ENCODE assay signal across 19 mouse cellular contexts in the genomic region with DNA sequence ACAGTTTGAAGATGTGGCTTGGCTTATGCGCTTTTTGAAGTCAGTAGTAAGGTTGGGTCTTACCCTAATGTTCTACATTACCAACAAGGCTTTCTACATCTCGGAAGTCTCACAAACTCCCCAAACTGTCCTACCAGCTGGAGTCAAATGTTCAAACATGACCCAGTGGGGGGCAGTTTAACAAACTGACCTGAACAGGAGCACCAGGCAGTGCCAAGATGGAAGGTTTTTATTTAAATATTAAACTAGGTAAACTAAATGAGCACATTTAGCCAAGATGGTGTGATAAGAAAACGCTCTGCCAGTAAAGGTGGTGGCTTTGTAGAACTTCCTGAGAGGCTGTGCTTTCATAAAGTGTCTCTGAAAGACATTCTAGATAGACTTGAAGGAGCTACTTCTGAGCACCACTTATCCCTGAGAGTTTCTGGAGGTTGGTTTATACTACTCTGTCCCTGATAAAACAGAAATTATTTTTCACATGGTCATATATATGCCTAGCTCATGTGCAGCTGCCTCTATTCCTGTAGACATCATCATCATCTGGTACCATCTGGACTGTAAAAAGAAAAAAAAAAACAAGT.
DNase-seq lines count a peak whose midpoint lies in the region; ATAC-seq and TF ChIP-seq lines count a peak whose summit lies in the region.
"Had no signal": no experiment of that assay in that cellular context is flagged by ENCODE, and none has a peak within 500 bp of the region (broad histone marks: within the 10 kb centered on the region; RNA-seq: fewer than 3 reads in every experiment).

No protein-coding gene starts in this region.

- 67% methylated on average over 3 of the region's 3 CpGs for WGBS in lung, embryonic 14.5 days

- H3K27ac ChIP-seq in lung, embryonic 14.5 days (ENCODE audit: low read depth), result no peak overlapping the region
- H3K27ac ChIP-seq: embryonic facial prominence, embryonic 12.5 days; forebrain, embryonic 15.5 days; heart, embryonic 10.5 days; hindbrain, embryonic 12.5 days had no signal

- no peaks in the 10 kb centered on the region for H3K27me3 ChIP-seq in lung, embryonic 14.5 days (ENCODE audit: insufficient read depth, low read length)
- H3K27me3 ChIP-seq: embryonic facial prominence, embryonic 12.5 days; forebrain, embryonic 15.5 days; hindbrain, embryonic 12.5 days had no signal

- H3K9ac ChIP-seq in lung, embryonic 14.5 days, result no peak overlapping the region
- H3K9ac ChIP-seq: embryonic facial prominence, embryonic 12.5 days; forebrain, embryonic 15.5 days; hindbrain, embryonic 12.5 days had no signal

- TF ChIP-seq CTCF in lung, embryonic 14.5 days (IDR thresholded peaks at IDR 0.05; ENCODE audit: low read depth), result no peak

- no peaks in the 10 kb centered on the region for H3K9me3 ChIP-seq in lung, embryonic 14.5 days (ENCODE audit: low read depth, low read length)
- H3K9me3 ChIP-seq: embryonic facial prominence, embryonic 12.5 days; forebrain, embryonic 15.5 days; heart, embryonic 10.5 days; hindbrain, embryonic 12.5 days had no signal

- DNase-seq in lung, embryonic 14.5 days, result peak; percentile 34
- DNase-seq in lung, postnatal 10 days, result no peak
- DNase-seq in CD4-positive, CD25-positive, alpha-beta regulatory T cell, adult 2 months (ENCODE audit: low read depth, low spot score), result peak; percentile 49
- DNase-seq in induced T-regulatory cell, adult 2 months (ENCODE audit: low read depth), result peak; percentile 39
- peak; percentile 58 for DNase-seq in lung, postnatal 36 days
- DNase-seq in urinary bladder, adult 18-20 months (ENCODE audit: low spot score in 2 of 2), result no peak
- DNase-seq in urinary bladder, adult 2 months (ENCODE audit: low spot score), result no peak
- DNase-seq: adrenal gland, adult 8-10 months; cerebellum, adult 11 months; cerebellum, adult 8-10 months; cerebellum, postnatal 14 days; gastrocnemius, postnatal 36 days; heart, adult 18-20 months; heart, postnatal 10 days; heart, postnatal 4 days had no signal

- no peak overlapping the region for H3K4me2 ChIP-seq in lung, embryonic 14.5 days
- H3K4me2 ChIP-seq: embryonic facial prominence, embryonic 12.5 days; forebrain, embryonic 15.5 days; hindbrain, embryonic 12.5 days had no signal

- H3K4me1 ChIP-seq in lung, embryonic 14.5 days (ENCODE audit: insufficient read depth), result no peaks in the 10 kb centered on the region
- H3K4me1 ChIP-seq: embryonic facial prominence, embryonic 12.5 days; forebrain, embryonic 15.5 days; heart, embryonic 10.5 days; hindbrain, embryonic 12.5 days had no signal

- no peaks in the 10 kb centered on the region for H3K36me3 ChIP-seq in lung, embryonic 14.5 days (ENCODE audit: insufficient read depth)
- H3K36me3 ChIP-seq: embryonic facial prominence, embryonic 12.5 days; forebrain, embryonic 15.5 days; heart, embryonic 10.5 days; hindbrain, embryonic 12.5 days had no signal

- peak; percentile 62; the same call in 1 of the 2 replicates for ATAC-seq in lung, embryonic 14.5 days (ENCODE audit: insufficient read depth)
- ATAC-seq: forebrain, embryonic 15.5 days had no signal

- no peak overlapping the region for H3K4me3 ChIP-seq in lung, embryonic 14.5 days (ENCODE audit: low read depth, low read length)
- H3K4me3 ChIP-seq: embryonic facial prominence, embryonic 12.5 days; forebrain, embryonic 15.5 days; heart, embryonic 10.5 days; hindbrain, embryonic 12.5 days had no signal

Comparison
In these comparisons a context has a peak if more than half of its experiments do, and no peak if none do; other contexts are left out.
1. DNase-seq: peak in lung, embryonic 14.5 days (single experiment), CD4-positive, CD25-positive, alpha-beta regulatory T cell, adult 2 months (single experiment), induced T-regulatory cell, adult 2 months (single experiment) and lung, postnatal 36 days (single experiment); none in lung, postnatal 10 days (single experiment), urinary bladder, adult 18-20 months (0 of 2) and urinary bladder, adult 2 months (single experiment).